Mouse (Mus musculus) right cerebral cortex, adult 18-20 months (tissue): ENCODE measurements around the gene Gm17571.
A peak's percentile ranks its signal among the peaks of the same experiment; 100 is the strongest.

Experiments used
- DNase-seq: peaks from one replicate; pipeline ENCODE4 v3.0.0; 2022; ENCODE audit warnings: mixed read lengths

Gene Gm17571

GRCm38 (mm10) chr9:13446703-13447285 is at the start of gene Gm17571:
Gene Gm17571 (minus strand): TSS chr9:13446753.
- DNase-seq, result no peak

DNA sequence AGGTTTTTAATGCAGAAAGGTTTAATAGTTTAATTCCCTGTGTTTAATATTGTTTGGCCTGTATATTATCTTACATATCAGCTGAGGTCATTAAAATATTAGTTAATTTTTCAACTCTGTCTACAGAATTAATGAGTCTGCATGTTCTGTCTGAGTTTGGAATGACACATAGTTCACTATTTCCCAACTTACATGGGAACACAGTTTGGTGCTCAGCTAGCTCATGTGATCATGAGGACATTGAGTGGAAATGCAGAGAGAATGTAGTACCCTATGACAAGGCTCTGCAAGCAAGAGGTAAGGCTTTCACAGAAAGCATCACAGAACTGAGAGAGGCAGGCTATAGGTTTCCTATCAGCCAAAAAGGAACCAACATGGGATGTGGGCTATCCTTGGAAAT is 49.0 kb upstream of the Gm17571 start:
- DNase-seq, result no peak

- no peak for DNase-seq
Measured at GRCm38 (mm10) chr9:13493746-13494145, 47.2 kb upstream of the Gm17571 start.

DNA sequence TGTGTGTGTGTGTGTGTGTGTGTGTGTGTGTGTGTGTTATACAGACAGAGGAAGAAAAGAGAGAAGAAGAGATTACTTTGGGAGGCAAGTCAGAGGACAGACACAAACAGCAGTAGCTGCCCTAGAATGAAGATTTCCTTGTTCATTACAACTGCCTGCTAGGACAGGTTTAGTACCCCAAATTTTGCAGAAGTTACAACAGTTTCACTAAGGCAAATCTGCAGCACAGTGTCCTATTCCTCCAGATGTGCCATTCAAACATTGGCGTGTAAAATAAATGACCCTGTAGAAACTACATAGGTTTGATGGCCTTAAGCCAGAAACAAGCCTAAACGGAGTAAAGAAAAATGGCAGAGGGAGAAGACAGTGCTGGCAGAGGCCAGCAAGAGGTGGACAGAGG is 46.3 kb upstream of the Gm17571 start:
- no peak for DNase-seq

DNA sequence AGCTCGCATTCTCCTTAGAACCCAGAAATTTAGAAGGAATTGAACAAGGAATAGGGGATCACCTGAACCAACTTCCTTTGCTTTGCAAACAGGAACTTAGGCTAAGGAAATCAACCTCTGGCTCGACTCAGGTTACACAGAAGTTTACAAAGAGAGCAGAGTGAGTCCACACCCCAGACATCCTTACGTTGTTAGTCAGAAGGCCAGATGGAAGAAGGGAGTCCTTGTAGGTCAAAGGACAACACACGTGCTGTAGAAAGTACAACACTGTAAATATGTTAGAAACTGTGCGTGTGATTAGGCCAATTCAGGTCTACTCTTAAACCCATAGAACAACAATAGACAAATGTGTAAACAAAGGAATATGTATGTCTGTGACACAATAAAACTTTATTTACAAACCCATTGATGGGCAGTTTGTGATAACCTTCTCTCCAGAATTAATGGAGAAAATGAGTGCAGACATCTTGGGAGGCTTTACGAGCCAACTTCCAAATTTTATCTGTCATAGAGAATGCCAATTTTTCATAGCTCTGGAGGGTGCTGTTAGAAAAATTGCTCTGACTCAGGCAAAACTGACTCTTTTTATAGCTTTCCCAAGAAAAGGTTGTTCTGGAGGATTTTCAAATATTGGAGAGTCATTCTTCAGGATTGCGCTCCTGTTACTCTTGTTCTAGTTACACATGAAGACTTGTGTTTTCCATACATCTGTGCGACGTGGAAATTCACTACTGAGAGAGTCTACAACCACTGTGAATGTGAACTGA is 45.5 kb upstream of the Gm17571 start:
- no peak for DNase-seq

- DNase-seq, result no peak
Measured at GRCm38 (mm10) chr9:13491107-13491506, 44.6 kb upstream of the Gm17571 start.

- DNase-seq, result no peak
Measured at GRCm38 (mm10) chr9:13485914-13486313, 39.4 kb upstream of the Gm17571 start.

GRCm38 (mm10) chr9:13484267-13485240 is 38.0 kb upstream of the Gm17571 start:
- DNase-seq, result peak; percentile 39

DNA sequence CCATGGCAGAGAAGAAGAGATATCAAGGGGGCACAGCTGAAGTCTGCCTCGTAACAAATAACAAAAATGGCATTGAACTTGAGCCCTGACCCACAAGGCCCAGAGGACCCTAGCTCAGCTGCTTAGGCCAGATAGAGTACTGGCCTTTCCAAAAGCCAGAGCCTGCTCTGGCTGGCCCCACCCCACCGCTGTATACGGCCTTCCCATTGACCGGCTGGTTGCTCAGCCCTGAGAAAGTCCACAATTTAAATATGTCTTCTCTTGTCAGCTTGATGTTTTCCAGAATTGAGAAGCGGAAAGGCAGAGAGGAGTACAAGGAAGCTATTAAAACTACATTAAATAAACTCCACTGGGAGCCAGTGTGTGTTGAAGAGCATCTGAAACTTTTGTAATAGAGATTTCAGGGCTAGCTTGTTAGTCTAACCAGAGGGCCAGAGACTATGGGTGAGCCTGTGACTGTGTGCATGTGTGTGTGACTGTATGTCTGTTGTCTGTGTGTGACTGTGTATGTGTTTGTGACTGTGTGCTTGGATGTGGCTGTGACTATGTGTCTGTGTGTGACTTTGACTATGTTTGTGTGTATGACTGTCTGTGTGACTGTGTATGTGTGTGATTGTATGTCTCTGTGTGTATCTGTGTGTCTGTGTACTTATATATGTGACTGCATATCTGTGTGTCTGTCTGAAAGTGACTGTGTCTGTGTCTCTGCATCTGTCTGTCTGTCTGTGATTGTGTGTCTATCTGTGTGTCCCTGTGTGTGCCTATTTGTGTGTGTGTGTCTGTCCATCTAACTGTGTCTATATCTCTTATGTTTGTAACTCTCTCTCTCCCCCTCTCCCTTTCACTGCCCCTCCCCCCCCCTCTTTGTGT is 36.9 kb upstream of the Gm17571 start:
- no peak for DNase-seq

- DNase-seq, result no peak
Measured at GRCm38 (mm10) chr9:13479275-13479674, 32.7 kb upstream of the Gm17571 start.

GRCm38 (mm10) chr9:13474951-13475350 is 28.4 kb upstream of the Gm17571 start:
- DNase-seq, result no peak

GRCm38 (mm10) chr9:13470013-13470412 is 23.5 kb upstream of the Gm17571 start:
- no peak for DNase-seq

DNA sequence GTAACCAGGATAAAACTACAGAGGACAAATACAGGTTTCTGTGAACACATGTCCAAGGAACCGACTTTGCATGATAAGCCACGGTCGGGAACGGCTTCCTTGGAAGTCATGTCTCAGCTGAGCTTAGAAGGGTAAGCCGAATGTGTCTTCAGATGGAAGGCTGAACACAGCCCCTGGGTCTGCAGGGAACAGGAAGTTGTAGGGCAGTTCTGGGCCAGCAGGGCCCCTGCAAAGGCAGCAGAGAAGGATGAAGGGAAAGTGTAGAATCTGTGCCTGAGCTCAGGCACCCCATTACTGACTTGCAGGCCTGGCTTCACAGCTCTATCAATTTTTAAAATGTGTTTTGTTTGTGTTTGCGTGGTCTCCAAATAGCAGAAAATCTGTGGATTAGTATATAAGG is 22.2 kb upstream of the Gm17571 start:
- DNase-seq, result no peak

DNA sequence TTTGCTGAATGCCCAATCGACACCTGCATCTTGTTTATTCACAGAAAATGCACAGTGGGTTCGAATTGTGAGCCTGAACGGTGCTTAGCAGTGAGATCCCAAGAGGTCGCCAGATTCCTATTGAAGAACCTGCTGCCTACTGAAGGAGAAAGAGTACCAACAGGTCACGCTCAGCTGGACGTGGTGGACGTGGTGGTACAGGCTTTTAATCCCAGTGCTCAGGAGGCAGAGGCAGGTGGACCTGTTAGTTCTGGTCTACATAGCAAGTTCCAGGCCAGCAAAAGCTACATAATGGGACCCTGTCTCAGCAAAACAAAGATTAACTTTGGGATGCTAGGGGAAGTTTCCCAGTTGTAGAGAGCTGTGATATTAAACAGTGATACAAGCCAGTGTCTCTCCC is 21.2 kb upstream of the Gm17571 start:
- DNase-seq, result no peak

- DNase-seq, result no peak
Measured at GRCm38 (mm10) chr9:13466816-13467215, 20.3 kb upstream of the Gm17571 start.

DNA sequence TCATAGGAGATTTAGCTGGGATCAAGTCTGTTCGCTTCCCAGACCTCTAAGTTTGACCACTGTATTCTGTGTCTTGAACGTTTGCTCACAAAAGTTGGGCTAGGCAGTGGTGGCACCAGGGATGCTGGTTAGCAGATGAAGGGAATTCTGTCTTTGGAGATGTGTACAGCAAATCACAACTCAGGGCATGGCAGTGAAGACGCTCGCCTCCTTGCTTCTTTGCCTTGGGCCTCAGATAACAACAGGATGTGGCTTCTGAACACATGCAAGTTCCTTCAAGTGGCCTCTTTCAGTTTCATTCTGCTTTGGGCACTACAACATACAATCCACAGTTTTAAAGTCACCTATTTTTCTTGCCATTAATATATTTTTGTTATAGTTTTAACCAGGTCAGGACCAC is 19.8 kb upstream of the Gm17571 start:
- no peak for DNase-seq

- DNase-seq, result no peak
Measured at GRCm38 (mm10) chr9:13465358-13466020, 18.9 kb upstream of the Gm17571 start.

- no peak for DNase-seq
Measured at GRCm38 (mm10) chr9:13460926-13461325, 14.4 kb upstream of the Gm17571 start.

DNA sequence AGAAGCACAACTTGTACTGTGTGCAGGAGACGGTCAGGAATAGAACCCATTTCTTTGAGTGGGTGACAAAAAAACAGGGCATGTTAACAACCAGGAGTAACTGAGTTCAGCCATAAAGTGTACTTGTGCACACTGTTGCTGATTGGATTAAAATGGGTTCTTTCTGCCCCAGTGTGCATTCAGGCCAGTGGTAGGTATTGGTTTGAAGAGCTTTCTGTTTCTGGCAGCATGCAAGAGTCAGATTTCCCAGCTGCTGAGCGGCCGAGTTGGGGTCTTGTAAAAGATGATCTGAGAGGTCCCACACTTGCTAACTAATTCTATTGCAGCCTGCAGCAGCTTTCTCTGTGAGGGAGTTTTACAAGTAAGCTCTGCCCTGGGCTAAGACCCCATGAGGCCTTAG is 13.5 kb upstream of the Gm17571 start:
- DNase-seq, result no peak

- no peak for DNase-seq
Measured at GRCm38 (mm10) chr9:13459371-13459770, 12.8 kb upstream of the Gm17571 start.

GRCm38 (mm10) chr9:13457774-13458173 is 11.2 kb upstream of the Gm17571 start:
- DNase-seq, result peak; percentile 32

DNA sequence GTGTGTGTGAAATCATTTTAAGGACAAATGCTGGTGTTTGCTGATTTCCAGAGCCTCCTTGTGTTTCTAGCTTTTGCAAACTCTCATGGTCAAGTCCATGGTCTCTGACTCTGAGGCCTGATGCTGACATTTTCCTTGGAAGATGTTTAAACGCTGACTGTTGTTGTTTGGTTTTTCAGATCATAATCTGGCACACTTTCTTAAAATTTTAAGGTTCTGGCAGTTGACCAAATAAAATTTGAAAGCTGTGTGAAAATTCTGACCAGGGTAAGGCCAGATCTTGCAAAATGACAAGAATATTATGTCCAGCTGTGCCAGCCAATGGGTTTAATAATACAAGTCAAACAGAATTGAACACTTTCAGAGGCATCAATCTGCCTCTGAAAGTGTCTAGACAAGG is 8.7 kb upstream of the Gm17571 start:
- no peak for DNase-seq
